Mouse (Mus musculus) gastrocnemius, postnatal 25 days (tissue): ENCODE measurements around the gene St5. TPM values are rescaled to one million over a fixed set of nuclear protein-coding genes. Genes with fewer than 3 reads are reported as not detected.

Experiments used
- DNase-seq: peaks from one replicate; pipeline ENCODE4 v3.0.0; 2022
- long read RNA-seq, 2 experiments: library from polyadenylated mRNA; stranded (forward); transcript quantifications; one replicate each; pipeline ENCODE4 v2.0.0; 2021
- total RNA-seq, 2 experiments: library from RNA; stranded (reverse); gene quantifications; 1 replicate in 1 of 2; 2 replicates in 1 of 2; pipeline ENCODE4 v1.2.3; 2021

Gene St5
- total RNA-seq: 1 to 10 TPM; 8.0 to 8.3 TPM
- long read RNA-seq, experiment 1, partial matches to known transcripts: 1 of 11 reads
- long read RNA-seq, experiment 1, other reads (novel, unspliced or antisense): 10 of 11 reads
- long read RNA-seq, experiment 2, full-length matches to known transcripts: 2 of 13 reads
- long read RNA-seq, experiment 2, partial matches to known transcripts: 3 of 13 reads
- long read RNA-seq, experiment 2, other reads (novel, unspliced or antisense): 8 of 13 reads

- peak; percentile 94 for DNase-seq
Observed at GRCm38 (mm10) chr7:109703190-109704015, at the start of gene St5, which contains the start of gene Akip1. St5 (minus strand) TSS chr7:109703605. Akip1 (plus strand) TSS chr7:109703690.

GRCm38 (mm10) chr7:109752008-109752925 is 48.9 kb upstream of the St5 start, which contains the start of gene Tmem9b:
Tmem9b (minus strand) TSS chr7:109752875.
- peak; percentile 80 for DNase-seq

GRCm38 (mm10) chr7:109751427-109752007 is 48.1 kb upstream of the St5 start:
- no peak for DNase-seq

GRCm38 (mm10) chr7:109747747-109748146 is 44.3 kb upstream of the St5 start:
- no peak for DNase-seq

GRCm38 (mm10) chr7:109741703-109742102 is 38.3 kb upstream of the St5 start:
- DNase-seq: no peak

- DNase-seq: no peak
Observed at GRCm38 (mm10) chr7:109741060-109741459, 37.7 kb upstream of the St5 start.

GRCm38 (mm10) chr7:109739822-109740370 is 36.5 kb upstream of the St5 start:
- no peak for DNase-seq

GRCm38 (mm10) chr7:109734806-109735205 is 31.4 kb upstream of the St5 start:
- DNase-seq: no peak

GRCm38 (mm10) chr7:109731626-109732025 is 28.2 kb upstream of the St5 start, which contains the start of gene Ascl3:
Ascl3 (minus strand) TSS chr7:109731726.
- no peak for DNase-seq

GRCm38 (mm10) chr7:109723697-109724096 is 20.3 kb upstream of the St5 start, which contains the start of gene BC051019:
BC051019 (minus strand) TSS chr7:109723850.
- DNase-seq: no peak

- no peak for DNase-seq
Observed at GRCm38 (mm10) chr7:109723114-109723513, 19.7 kb upstream of the St5 start.

- no peak for DNase-seq
Observed at GRCm38 (mm10) chr7:109722618-109723017, 19.2 kb upstream of the St5 start.

GRCm38 (mm10) chr7:109719286-109719685 is 15.9 kb upstream of the St5 start:
- no peak for DNase-seq

GRCm38 (mm10) chr7:109713434-109713982 is 10.1 kb upstream of the St5 start:
- no peak for DNase-seq

GRCm38 (mm10) chr7:109712198-109712597 is 8.8 kb upstream of the St5 start:
- no peak for DNase-seq

GRCm38 (mm10) chr7:109710069-109710468 is 6.7 kb upstream of the St5 start:
- no peak for DNase-seq

- peak; percentile 78 for DNase-seq
Observed at GRCm38 (mm10) chr7:109708961-109709382, 5.6 kb upstream of the St5 start.

- no peak for DNase-seq
Observed at GRCm38 (mm10) chr7:109707023-109707785, 3.8 kb upstream of the St5 start.

GRCm38 (mm10) chr7:109704461-109704860 is 1.1 kb upstream of the St5 start:
- DNase-seq: no peak

GRCm38 (mm10) chr7:109704016-109704377 is 592 bp upstream of the St5 start:
- DNase-seq: no peak
